Mouse (Mus musculus): ENCODE results near the gene Ccdc141.

The Ccdc141 gene

GRCm38 (mm10) chr2:77173366-77173765 is 2.9 kb upstream of the Ccdc141 start:
- DNase-seq, result peak; percentile 34 to 48

- DNase-seq, result peak; percentile 9 to 15
Observed at GRCm38 (mm10) chr2:77172241-77172671, 1.8 kb upstream of the Ccdc141 start.

GRCm38 (mm10) chr2:77171444-77172240 is 1.2 kb upstream of the Ccdc141 start:
- DNase-seq, result peak; percentile 50 to 53

- peak; percentile 27 to 31 for DNase-seq
Observed at GRCm38 (mm10) chr2:77169916-77170632, 362 bp downstream of the Ccdc141 start.

- DNase-seq, result no peak
Observed at GRCm38 (mm10) chr2:77169218-77169617, 1.2 kb downstream of the Ccdc141 start.

- DNase-seq, result no peak
Observed at GRCm38 (mm10) chr2:77168781-77169180, 1.7 kb downstream of the Ccdc141 start.

GRCm38 (mm10) chr2:77168081-77168685 is 2.3 kb downstream of the Ccdc141 start:
- no peak for DNase-seq

GRCm38 (mm10) chr2:77166366-77166765 is 4.1 kb downstream of the Ccdc141 start:
- DNase-seq, result no peak

- no peak for DNase-seq
Observed at GRCm38 (mm10) chr2:77164662-77165061, 5.8 kb downstream of the Ccdc141 start.

GRCm38 (mm10) chr2:77163381-77163780 is 7.1 kb downstream of the Ccdc141 start:
- DNase-seq, result no peak

- no peak for DNase-seq
Observed at GRCm38 (mm10) chr2:77162135-77162534, 8.3 kb downstream of the Ccdc141 start.

GRCm38 (mm10) chr2:77157546-77157945 is 12.9 kb downstream of the Ccdc141 start:
- no peak for DNase-seq

- DNase-seq, result no peak
Observed at GRCm38 (mm10) chr2:77154080-77154479, 16.4 kb downstream of the Ccdc141 start.

- DNase-seq, result no peak
Observed at GRCm38 (mm10) chr2:77151255-77151654, 19.2 kb downstream of the Ccdc141 start.

- peak in 1 of 2 experiments; percentile 19 for DNase-seq
Observed at GRCm38 (mm10) chr2:77149576-77149975, 20.9 kb downstream of the Ccdc141 start.

GRCm38 (mm10) chr2:77148215-77148614 is 22.2 kb downstream of the Ccdc141 start:
- DNase-seq, result peak; percentile 65 to 81

GRCm38 (mm10) chr2:77146968-77147367 is 23.5 kb downstream of the Ccdc141 start:
- DNase-seq, result no peak

- no peak for DNase-seq
Observed at GRCm38 (mm10) chr2:77146291-77146690, 24.1 kb downstream of the Ccdc141 start.

GRCm38 (mm10) chr2:77143536-77143935 is 26.9 kb downstream of the Ccdc141 start:
- DNase-seq, result no peak

- DNase-seq, result no peak
Observed at GRCm38 (mm10) chr2:77138879-77139278, 31.6 kb downstream of the Ccdc141 start.

GRCm38 (mm10) chr2:77134906-77135305 is 35.5 kb downstream of the Ccdc141 start:
- no peak for DNase-seq

GRCm38 (mm10) chr2:77133407-77133806 is 37.0 kb downstream of the Ccdc141 start:
- no peak for DNase-seq

- no peak for DNase-seq
Observed at GRCm38 (mm10) chr2:77126939-77127338, 43.5 kb downstream of the Ccdc141 start.

GRCm38 (mm10) chr2:77118102-77118501 is 52.3 kb downstream of the Ccdc141 start:
- DNase-seq, result no peak
